17 mouse cellular contexts compared by ENCODE assay signal in the genomic region with DNA sequence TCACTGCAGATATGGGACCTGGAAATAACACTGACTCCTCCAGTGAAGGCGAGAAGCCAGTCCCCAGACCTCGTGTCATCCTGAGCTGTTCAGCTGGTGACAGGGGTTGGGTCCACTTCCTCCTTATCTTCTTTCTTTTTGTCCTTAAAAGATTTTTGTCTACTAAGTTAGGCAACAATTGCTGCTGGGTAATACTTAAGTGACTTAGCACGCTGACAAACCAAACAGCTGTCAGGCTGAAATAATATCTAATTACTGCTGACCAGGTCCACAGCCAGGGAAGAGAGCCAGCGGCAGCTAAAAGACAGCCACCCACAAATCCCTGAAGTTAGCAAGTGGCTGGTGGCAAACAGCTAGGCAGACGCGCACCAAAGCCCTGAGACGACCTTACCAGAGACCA. TPM values are rescaled to one million over a fixed set of nuclear protein-coding genes. Genes with fewer than 3 reads are reported as not detected.
DNase-seq lines count a peak whose midpoint lies in the region; ATAC-seq and TF ChIP-seq lines count a peak whose summit lies in the region.
"Had no signal": no experiment of that assay in that cellular context is flagged by ENCODE, and none has a peak within 500 bp of the region (broad histone marks: within the 10 kb centered on the region; RNA-seq: fewer than 3 reads in every experiment).

No protein-coding gene starts in this region.

- H3K36me3 ChIP-seq in lung, embryonic 16.5 days (ENCODE audit: control insufficient read depth, insufficient read depth, low read length), result peaks cover 38% of the 10 kb centered on the region
- H3K36me3 ChIP-seq in heart, embryonic 13.5 days, result peaks cover 65% of the 10 kb centered on the region
- H3K36me3 ChIP-seq in intestine, embryonic 16.5 days (ENCODE audit: control insufficient read depth, insufficient read depth, low read length), result peaks cover 23% of the 10 kb centered on the region; the same call in 1 of the 2 replicates

- WGBS in lung, embryonic 16.5 days, result 63% methylated on average over 7 of the region's 7 CpGs
- WGBS in lung, adult 2 months, result 65% methylated on average over 7 of the region's 7 CpGs
- WGBS in heart, embryonic 13.5 days, result 33% methylated on average over 7 of the region's 7 CpGs
- WGBS in intestine, embryonic 16.5 days, result 78% methylated on average over 7 of the region's 7 CpGs

- no peak overlapping the region for H3K4me2 ChIP-seq in lung, embryonic 16.5 days (ENCODE audit: low read depth, low read length)
- H3K4me2 ChIP-seq in heart, embryonic 13.5 days, result no peak overlapping the region
- H3K4me2 ChIP-seq in intestine, embryonic 16.5 days (ENCODE audit: low read depth, low read length), result no peak overlapping the region
- H3K4me2 ChIP-seq: liver, embryonic 13.5 days; midbrain, embryonic 11.5 days had no signal

- no peaks in the 10 kb centered on the region for H3K27me3 ChIP-seq in lung, embryonic 16.5 days (ENCODE audit: control insufficient read depth, insufficient read depth, low read depth, low read length)
- no peaks in the 10 kb centered on the region for H3K27me3 ChIP-seq in heart, embryonic 13.5 days (replicated peaks)
- H3K27me3 ChIP-seq in intestine, embryonic 16.5 days (replicated peaks; ENCODE audit: control insufficient read depth, insufficient read depth, low read length), result no peaks in the 10 kb centered on the region
- H3K27me3 ChIP-seq: liver, embryonic 13.5 days had no signal

- peak; percentile 23; the same call in 1 of the 2 replicates for ATAC-seq in lung, embryonic 16.5 days (ENCODE audit: low read depth)
- ATAC-seq in common myeloid progenitor, adult 5-6 weeks (replicated peaks; ENCODE audit: low read depth, poor library complexity, severe bottlenecking), result peak; percentile 34
- no peak for ATAC-seq in heart, embryonic 13.5 days (ENCODE audit: extremely low read depth, insufficient number of reproducible peaks, low FRiP score, low TSS enrichment)
- ATAC-seq in intestine, embryonic 16.5 days, result no peak
- ATAC-seq: hindbrain, postnatal 0 days had no signal

- no peaks in the 10 kb centered on the region for H3K4me1 ChIP-seq in lung, embryonic 16.5 days (replicated peaks; ENCODE audit: control insufficient read depth, insufficient read depth, low read length)
- no peaks in the 10 kb centered on the region for H3K4me1 ChIP-seq in lung, adult 2 months (ENCODE audit: control insufficient read depth, insufficient read depth, low read length)
- H3K4me1 ChIP-seq in heart, embryonic 13.5 days, result peaks cover 38% of the 10 kb centered on the region
- no peaks in the 10 kb centered on the region; the same call in 1 of the 2 replicates for H3K4me1 ChIP-seq in intestine, embryonic 16.5 days (ENCODE audit: control insufficient read depth, insufficient read depth, low read length)

- H3K4me3 ChIP-seq in lung, embryonic 16.5 days (ENCODE audit: low read length), result no peak overlapping the region
- H3K4me3 ChIP-seq in lung, adult 2 months (replicated peaks; ENCODE audit: extremely low read depth, low read depth, low read length), result no peak overlapping the region
- H3K4me3 ChIP-seq in heart, embryonic 13.5 days, result no peak overlapping the region
- no peak overlapping the region for H3K4me3 ChIP-seq in intestine, embryonic 16.5 days (ENCODE audit: low read length)
- H3K4me3 ChIP-seq: layer of hippocampus, adult 2 months; liver, embryonic 13.5 days had no signal

- TF ChIP-seq POLR2A in lung, adult 2 months (IDR thresholded peaks at IDR 0.05; ENCODE audit: borderline replicate concordance, extremely low read depth, low read depth, low read length), result no peak

- no peak overlapping the region for H3K9ac ChIP-seq in lung, embryonic 16.5 days (ENCODE audit: low read length)
- H3K9ac ChIP-seq in heart, embryonic 13.5 days, result peak overlapping the region; percentile 40; the same call in 1 of the 2 replicates
- H3K9ac ChIP-seq in intestine, embryonic 16.5 days (ENCODE audit: low read depth, low read length), result no peak overlapping the region
- H3K9ac ChIP-seq: liver, embryonic 13.5 days had no signal

- TF ChIP-seq CTCF in lung, adult 2 months (IDR thresholded peaks at IDR 0.05; ENCODE audit: insufficient read depth, low read length), result no peak

- H3K9me3 ChIP-seq in lung, embryonic 16.5 days (ENCODE audit: control insufficient read depth, low read length), result no peaks in the 10 kb centered on the region
- no peaks in the 10 kb centered on the region for H3K9me3 ChIP-seq in heart, embryonic 13.5 days
- H3K9me3 ChIP-seq in intestine, embryonic 16.5 days (ENCODE audit: control insufficient read depth, low read length), result no peaks in the 10 kb centered on the region
- H3K9me3 ChIP-seq: liver, embryonic 13.5 days had no signal

- DNase-seq in lung, adult 2 months, result no peak
- peak; percentile 79 for DNase-seq in skeletal muscle tissue, adult 2 months (ENCODE audit: low read depth, low spot score)
- DNase-seq in c-Kit-positive CD71-positive TER-119-positive erythroid progenitor cells, embryonic 14.5 days (ENCODE audit: low spot score), result no peak
- DNase-seq: adrenal gland, postnatal 10 days; cerebellum, adult 8-10 months; liver, embryonic 13.5 days; right cerebral cortex, postnatal 4 days; thymus, postnatal 25 days had no signal

- H3K27ac ChIP-seq in lung, embryonic 16.5 days (ENCODE audit: low read length), result no peak overlapping the region
- peak overlapping the region; percentile 59 for H3K27ac ChIP-seq in heart, embryonic 13.5 days (replicated peaks)
- H3K27ac ChIP-seq in intestine, embryonic 16.5 days (ENCODE audit: low read length), result no peak overlapping the region
- H3K27ac ChIP-seq: hindbrain, postnatal 0 days; layer of hippocampus, adult 2 months; liver, embryonic 13.5 days had no signal

RNA-seq across cellular contexts. Expression of a gene that starts 34.8 kb away (rescaled TPM):
- 6.2 and 6.8 TPM in 2 replicates for polyA plus RNA-seq in lung, embryonic 16.5 days (2015; fragmentation: Nextera tagmentation; extraction: Ambion mirVana)
- polyA plus RNA-seq in lung, adult 2 months (2012; rRNA removed), result 14.4 and 18.2 TPM in 2 replicates
- 2.3 and 4.0 TPM in 2 replicates for total RNA-seq in common myeloid progenitor, adult 5-6 weeks (2017)
- polyA plus RNA-seq in heart, embryonic 13.5 days (2015; fragmentation: Nextera tagmentation; extraction: Ambion mirVana), result 6.0 and 7.2 TPM in 2 replicates
- 6.5 and 6.7 TPM in 2 replicates for polyA plus RNA-seq in intestine, embryonic 16.5 days (2015; fragmentation: Nextera tagmentation; extraction: Ambion mirVana)

RNA-seq across cellular contexts. Expression of a gene that starts 42.8 kb away (rescaled TPM):
- polyA plus RNA-seq in lung, embryonic 16.5 days (2015; fragmentation: Nextera tagmentation; extraction: Ambion mirVana), result not detected in 2 replicates
- polyA plus RNA-seq in lung, adult 2 months (2012; rRNA removed), result not detected in 2 replicates
- not detected in 2 replicates for total RNA-seq in common myeloid progenitor, adult 5-6 weeks (2017)
- polyA plus RNA-seq in heart, embryonic 13.5 days (2015; fragmentation: Nextera tagmentation; extraction: Ambion mirVana), result not detected in 2 replicates
- not detected in 2 replicates for polyA plus RNA-seq in intestine, embryonic 16.5 days (2015; fragmentation: Nextera tagmentation; extraction: Ambion mirVana)
- total RNA-seq: adrenal gland, postnatal 10 days; hindbrain, postnatal 0 days; layer of hippocampus, adult 2 months had no signal
- polyA plus RNA-seq: kidney, embryonic 14.5 days; liver, embryonic 13.5 days; midbrain, embryonic 11.5 days; stomach, embryonic 14.5 days had no signal

RNA-seq across cellular contexts. Expression of a gene that starts 45.0 kb away (rescaled TPM):
- polyA plus RNA-seq in lung, embryonic 16.5 days (2015; fragmentation: Nextera tagmentation; extraction: Ambion mirVana), result 27.2 and 28.4 TPM in 2 replicates
- 38.8 and 44.7 TPM in 2 replicates for polyA plus RNA-seq in lung, adult 2 months (2012; rRNA removed)
- 49.4 and 64.4 TPM in 2 replicates for total RNA-seq in common myeloid progenitor, adult 5-6 weeks (2017)
- polyA plus RNA-seq in heart, embryonic 13.5 days (2015; fragmentation: Nextera tagmentation; extraction: Ambion mirVana), result 24.3 and 27.0 TPM in 2 replicates
- polyA plus RNA-seq in intestine, embryonic 16.5 days (2015; fragmentation: Nextera tagmentation; extraction: Ambion mirVana), result 20.5 and 22.8 TPM in 2 replicates

RNA-seq across cellular contexts. Expression of a gene that starts 45.8 kb away (rescaled TPM):
- not detected in 2 replicates for polyA plus RNA-seq in lung, embryonic 16.5 days (2015; fragmentation: Nextera tagmentation; extraction: Ambion mirVana)
- 1.1 and 1.8 TPM in 2 replicates for polyA plus RNA-seq in lung, adult 2 months (2012; rRNA removed)
- not detected in 2 replicates for total RNA-seq in common myeloid progenitor, adult 5-6 weeks (2017)
- not detected in 2 replicates for polyA plus RNA-seq in heart, embryonic 13.5 days (2015; fragmentation: Nextera tagmentation; extraction: Ambion mirVana)
- polyA plus RNA-seq in intestine, embryonic 16.5 days (2015; fragmentation: Nextera tagmentation; extraction: Ambion mirVana), result 0.12 and 0.15 TPM in 2 replicates
- polyA plus RNA-seq: kidney, embryonic 14.5 days; liver, embryonic 13.5 days had no signal

RNA-seq across cellular contexts. Expression of a gene that starts 53.6 kb away (rescaled TPM):
- polyA plus RNA-seq in lung, embryonic 16.5 days (2015; fragmentation: Nextera tagmentation; extraction: Ambion mirVana), result 11.0 and 11.3 TPM in 2 replicates
- polyA plus RNA-seq in lung, adult 2 months (2012; rRNA removed), result 19.0 and 20.4 TPM in 2 replicates
- 44.4 and 52.7 TPM in 2 replicates for total RNA-seq in common myeloid progenitor, adult 5-6 weeks (2017)
- 5.2 and 5.9 TPM in 2 replicates for polyA plus RNA-seq in heart, embryonic 13.5 days (2015; fragmentation: Nextera tagmentation; extraction: Ambion mirVana)
- polyA plus RNA-seq in intestine, embryonic 16.5 days (2015; fragmentation: Nextera tagmentation; extraction: Ambion mirVana), result 5.8 and 6.2 TPM in 2 replicates

Comparison
In these comparisons a context has a peak if more than half of its experiments do, and no peak if none do; other contexts are left out.
1. ATAC-seq: peak in lung, embryonic 16.5 days (single experiment) and common myeloid progenitor, adult 5-6 weeks (single experiment); none in heart, embryonic 13.5 days (single experiment) and intestine, embryonic 16.5 days (single experiment).